Mouse (Mus musculus) ES-E14 (cell line): ENCODE data around the gene Zbtb45. TPM values are rescaled to one million over a fixed set of nuclear protein-coding genes. Genes with fewer than 3 reads are reported as not detected.

Experiments used
- DNase-seq: peaks from one replicate; pipeline ENCODE4 v3.0.0-alpha.2; 2013; ENCODE audit warnings: low read depth, low spot score
- H3K27ac ChIP-seq: 2 replicates; pipeline ENCODE4 v1.5.1; 2012; ENCODE audit warnings: low read depth, mild to moderate bottlenecking, low read length, moderate library complexity, mixed read lengths; ENCODE audit not compliant: poor library complexity, insufficient read depth, severe bottlenecking
- H3K36me3 ChIP-seq: 2 replicates; pipeline ENCODE4 v1.6.1; 2012; ENCODE audit warnings: mild to moderate bottlenecking, low read length, moderate library complexity, mixed read lengths; ENCODE audit not compliant: control insufficient read depth, poor library complexity, insufficient read depth, severe bottlenecking
- H3K4me1 ChIP-seq, 2 experiments: fragments of 150-350 bp in 1 of 2; sonication (generic) in 1 of 2; 2 replicates each; pipeline ENCODE4 v1.6.1; 2012; ENCODE audit warnings: low read length in 2 of 2, mild to moderate bottlenecking in 1 of 2, mixed read lengths in 1 of 2; ENCODE audit not compliant: control insufficient read depth in 2 of 2, insufficient read depth in 2 of 2, poor library complexity in 1 of 2
- H3K4me3 ChIP-seq, 2 experiments: fragments of 150-350 bp in 1 of 2; sonication (generic) in 1 of 2; 2 replicates each; pipeline ENCODE4 v1.5.1; 2012; ENCODE audit warnings: low read length in 2 of 2, low read depth in 1 of 2, mild to moderate bottlenecking in 1 of 2, mixed read lengths in 1 of 2; ENCODE audit not compliant: insufficient read depth in 1 of 2, poor library complexity in 1 of 2, severe bottlenecking in 1 of 2
- H3K9ac ChIP-seq: 2 replicates; pipeline ENCODE4 v1.6.1; 2012; ENCODE audit warnings: low read depth, mild to moderate bottlenecking, low read length, mixed read lengths; ENCODE audit not compliant: poor library complexity, insufficient read depth, severe bottlenecking
- H3K9me3 ChIP-seq: fragments of 150-350 bp; sonication (generic); 2 replicates; pipeline ENCODE4 v1.6.1; 2012; ENCODE audit warnings: low read depth, mild to moderate bottlenecking, low read length; ENCODE audit not compliant: control insufficient read depth, insufficient read depth
- CHD2 ChIP-seq: IDR thresholded peaks from 2 replicates; pipeline ENCODE4 v1.6.1; 2014; ENCODE audit warnings: mild to moderate bottlenecking, low read depth, low read length, inconsistent platforms
- HCFC1 ChIP-seq: IDR thresholded peaks from 2 replicates; pipeline ENCODE4 v1.6.1; 2012; ENCODE audit warnings: low read length, inconsistent platforms, borderline replicate concordance; ENCODE audit not compliant: insufficient read depth
- MAFK ChIP-seq: IDR thresholded peaks from 2 replicates; pipeline ENCODE4 v1.6.1; 2014; ENCODE audit warnings: mild to moderate bottlenecking, low read depth, low read length, inconsistent platforms; ENCODE audit not compliant: insufficient read depth
- ZC3H11A ChIP-seq: IDR thresholded peaks from 2 replicates; pipeline ENCODE4 v1.6.1; 2012; ENCODE audit warnings: low read depth, mild to moderate bottlenecking, inconsistent platforms, low read length, borderline replicate concordance
- ZNF384 ChIP-seq: IDR thresholded peaks from 2 replicates; pipeline ENCODE4 v1.6.1; 2012; ENCODE audit warnings: low read depth, low read length, inconsistent platforms
- in situ Hi-C, 2 experiments: fragments of 600-800 bp; cut with MboI; formaldehyde crosslinking; loops; one replicate each; pipeline ENCODE4 v1.15.1; 2025; ENCODE audit warnings: low sequenced_read_pairs in 2 of 2, inconsistent platforms in 1 of 2; ENCODE audit not compliant: unreplicated experiment in 2 of 2
- total RNA-seq: library from RNA; depleted of rRNA; stranded (reverse); fragments of 300-350 nt; gene quantifications from 2 replicates; pipeline ENCODE4 v1.2.3, GENCODE M21; 2012

Zbtb45 gene
- total RNA-seq, 1 experiment, result 26.7 TPM

DNA sequence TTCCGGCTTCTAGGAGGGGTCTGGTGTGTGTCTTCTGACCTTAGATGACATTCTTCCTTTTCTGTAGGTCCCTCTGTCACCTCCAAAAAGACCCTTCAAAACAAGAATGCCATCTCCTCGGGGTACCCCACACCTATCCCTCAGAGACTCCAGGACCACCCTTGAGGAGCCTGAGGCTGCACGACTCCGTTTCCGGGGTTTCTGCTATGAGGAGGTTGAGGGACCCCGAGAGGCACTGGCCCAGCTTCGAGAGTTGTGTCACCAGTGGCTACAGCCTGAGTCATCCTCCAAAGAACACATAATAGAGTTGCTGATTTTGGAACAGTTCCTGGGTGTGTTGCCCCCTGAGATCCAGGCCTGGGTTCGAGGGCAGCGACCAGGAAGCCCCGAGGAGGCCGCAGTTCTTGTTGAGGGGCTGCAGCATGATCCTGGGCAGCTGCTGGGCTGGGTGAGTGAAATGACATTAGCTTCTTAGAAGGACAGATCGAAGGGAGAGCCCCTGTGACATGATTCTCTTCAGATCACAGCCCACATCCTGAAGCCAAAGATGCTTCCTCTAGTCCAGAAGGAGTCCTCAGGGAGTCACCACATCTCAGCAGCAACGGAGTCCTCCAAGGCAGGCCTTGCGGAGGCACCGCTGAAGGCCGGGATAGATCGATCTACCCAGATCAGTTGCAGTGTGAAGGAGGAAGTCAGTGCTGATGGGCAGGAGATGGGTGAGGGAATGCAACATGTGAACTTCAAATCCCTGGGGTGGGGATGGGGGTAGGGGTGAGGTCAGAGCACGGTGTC lies 30.7 kb downstream of the Zbtb45 start:
- peaks cover 7% of the 10 kb centered on the region for H3K36me3 ChIP-seq
- H3K4me3 ChIP-seq, result peak overlapping the region in 1 of 2 experiments; percentile 99; a peak in 1 of 4 replicates
- H3K9ac ChIP-seq, result peak overlapping the region; percentile 19; the same call in 1 of the 2 replicates
- peaks cover 2 to 11% of the 10 kb centered on the region in 2 experiments; a peak in 2 of 4 replicates for H3K4me1 ChIP-seq
- in situ Hi-C loops, result no loop called here
- H3K9me3 ChIP-seq, result no peaks in the 10 kb centered on the region
- TF ChIP-seq HCFC1, result no peak
- TF ChIP-seq ZNF384, result no peak
- TF ChIP-seq ZC3H11A, result no peak
- no peak for TF ChIP-seq CHD2
- no peak for TF ChIP-seq MAFK
- H3K27ac ChIP-seq, result no peak overlapping the region
- no peak for DNase-seq

DNA sequence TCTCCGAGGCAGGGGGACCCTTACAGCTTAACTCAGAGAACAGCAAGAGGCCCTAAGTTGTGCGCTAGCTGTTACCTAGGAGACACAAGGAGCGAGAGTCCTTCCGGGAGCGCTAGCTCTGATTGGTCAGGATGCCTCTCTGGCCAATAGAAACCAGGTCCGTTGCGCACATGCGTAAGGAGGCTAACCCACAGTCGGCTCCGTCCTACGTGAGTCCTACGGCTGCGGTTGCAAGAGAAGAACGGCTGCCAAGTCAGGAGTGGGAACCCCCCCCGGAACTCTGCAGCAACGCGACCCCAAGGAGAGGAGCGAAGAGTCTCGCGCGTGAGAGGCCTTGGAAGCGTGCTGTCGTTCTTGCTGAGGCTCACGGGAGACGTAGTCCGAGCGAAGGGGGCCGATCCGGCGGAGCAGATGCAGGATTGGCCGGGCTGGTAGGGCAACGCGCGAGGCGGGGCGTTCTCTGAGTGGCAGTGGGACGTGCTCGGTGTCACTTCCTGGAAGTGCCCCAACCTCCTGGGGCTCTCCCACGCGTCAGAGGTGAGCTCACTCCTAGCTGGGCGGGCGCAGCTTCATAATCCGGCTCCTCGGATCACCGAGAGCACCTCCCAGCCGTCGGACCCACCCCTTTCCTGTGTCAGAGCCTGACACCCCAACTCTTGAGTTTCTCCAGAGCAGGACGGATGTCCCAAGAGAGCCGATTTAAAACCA lies 32.0 kb downstream of the Zbtb45 start, which contains the start of gene Zfp446:
Gene Zfp446 (plus strand): TSS at position 167 of the 708 bp plus-strand sequence.
- peaks cover 2 to 11% of the 10 kb centered on the region in 2 experiments; a peak in 2 of 4 replicates for H3K4me1 ChIP-seq
- in situ Hi-C loops, result no loop called here
- peak within 1 kb of the TSS; percentile 79 to 99 for H3K4me3 ChIP-seq
- no peak for TF ChIP-seq ZNF384
- TF ChIP-seq HCFC1, result peak; percentile 88
- TF ChIP-seq MAFK, result no peak
- peak; percentile 42; the same call in 1 of the 2 replicates for TF ChIP-seq CHD2
- no peaks in the 10 kb centered on the region for H3K9me3 ChIP-seq
- peak within 1 kb of the TSS; percentile 84 for H3K9ac ChIP-seq
- DNase-seq, result peak; percentile 96
- peaks cover 7% of the 10 kb centered on the region for H3K36me3 ChIP-seq
- peak within 1 kb of the TSS; percentile 82 for H3K27ac ChIP-seq

DNA sequence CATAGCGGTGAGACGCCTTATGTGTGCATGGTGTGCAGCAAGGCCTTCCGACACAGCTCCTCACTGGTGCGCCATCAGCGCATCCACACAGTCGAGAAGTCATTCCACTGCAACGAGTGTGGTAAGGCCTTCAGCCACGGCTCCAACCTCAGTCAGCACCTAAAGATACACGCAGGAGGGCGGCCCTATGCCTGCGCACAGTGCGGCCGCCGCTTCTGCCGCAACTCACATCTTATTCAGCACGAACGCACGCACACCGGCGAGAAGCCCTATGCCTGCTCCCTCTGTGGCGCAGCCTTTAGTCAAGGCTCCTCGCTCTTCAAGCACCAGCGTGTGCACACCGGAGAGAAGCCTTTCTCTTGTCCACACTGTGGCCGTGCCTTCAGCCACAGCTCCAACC lies 38.9 kb downstream of the Zbtb45 start:
- Histone ChIP-seq H3K4me1 (peaks cover 0 to 2% of the 10 kb centered on the region in 2 experiments; a peak in 1 of 4 replicates), H3K27ac (no peak overlapping the region), H3K4me3 (peak overlapping the region; percentile 54 to 64), H3K9me3 (no peaks in the 10 kb centered on the region), H3K36me3 (0 out of 2 replicates have a peak, but pooled peaks cover 4% of the 10 kb centered on the region), H3K9ac (peak overlapping the region; percentile 55)
- DNase-seq, result no peak
- no peak for TF ChIP-seq ZC3H11A
- no peak for TF ChIP-seq CHD2
- no peak for TF ChIP-seq ZNF384
- no peak for TF ChIP-seq MAFK
- no peak for TF ChIP-seq HCFC1
- in situ Hi-C loops, result no loop called here

DNA sequence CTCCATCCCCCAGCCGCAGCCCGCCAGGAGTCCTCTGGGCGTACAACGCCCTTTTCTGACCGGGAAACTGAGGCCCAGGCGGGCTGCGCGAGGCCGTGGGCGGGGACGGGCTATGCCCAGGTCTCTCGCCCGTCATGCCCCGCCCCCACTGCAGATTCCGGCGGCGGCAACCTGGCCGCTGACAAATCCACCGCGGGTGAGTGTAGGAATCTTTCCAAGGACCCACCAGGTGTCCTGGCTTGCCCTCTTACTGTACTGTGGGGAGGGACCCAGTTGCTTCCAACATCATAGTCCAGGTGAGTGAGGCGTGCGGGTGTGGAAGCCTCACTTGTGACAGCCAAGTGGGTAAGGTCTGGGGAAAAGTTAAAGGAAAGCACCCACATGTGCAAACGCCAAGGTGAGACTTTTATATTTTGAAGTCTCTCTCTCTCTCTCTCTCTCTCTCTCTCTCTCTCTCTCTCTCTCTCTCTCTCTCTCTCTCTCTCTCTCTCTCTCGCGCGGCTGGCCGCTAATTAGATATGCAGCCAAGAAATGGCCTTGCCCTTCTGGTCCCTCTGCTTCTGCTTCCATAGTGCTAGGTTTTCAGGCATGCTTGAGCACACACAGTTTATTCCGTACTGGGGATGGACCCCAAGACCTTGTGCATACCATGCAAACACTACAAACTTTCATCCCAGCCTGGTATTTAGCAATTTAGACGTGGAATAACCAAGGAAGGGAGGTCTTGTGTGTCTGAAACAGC lies 43.6 kb downstream of the Zbtb45 start:
- H3K4me3 ChIP-seq, result peak overlapping the region; percentile 82 to 87
- in situ Hi-C loops, result no loop called here
- H3K4me1 ChIP-seq, result peaks cover 3 to 5% of the 10 kb centered on the region in 2 experiments; a peak in 2 of 4 replicates
- no peaks in the 10 kb centered on the region for H3K9me3 ChIP-seq
- H3K9ac ChIP-seq, result peak overlapping the region; percentile 76
- TF ChIP-seq MAFK (no peak), HCFC1 (no peak), CHD2 (no peak), ZNF384 (no peak), ZC3H11A (no peak)
- H3K27ac ChIP-seq, result peak overlapping the region; percentile 63; the same call in 1 of the 2 replicates
- 0 out of 2 replicates have a peak, but pooled peaks cover 4% of the 10 kb centered on the region for H3K36me3 ChIP-seq
- DNase-seq, result no peak
